Mouse (Mus musculus): Measurements from ENCODE around the gene Mpp5. TPM values are rescaled to one million over a fixed set of nuclear protein-coding genes. Genes with fewer than 3 reads are reported as not detected.

The Mpp5 gene
- polyA plus RNA-seq, 1 experiment, result 4.0 TPM

DNA sequence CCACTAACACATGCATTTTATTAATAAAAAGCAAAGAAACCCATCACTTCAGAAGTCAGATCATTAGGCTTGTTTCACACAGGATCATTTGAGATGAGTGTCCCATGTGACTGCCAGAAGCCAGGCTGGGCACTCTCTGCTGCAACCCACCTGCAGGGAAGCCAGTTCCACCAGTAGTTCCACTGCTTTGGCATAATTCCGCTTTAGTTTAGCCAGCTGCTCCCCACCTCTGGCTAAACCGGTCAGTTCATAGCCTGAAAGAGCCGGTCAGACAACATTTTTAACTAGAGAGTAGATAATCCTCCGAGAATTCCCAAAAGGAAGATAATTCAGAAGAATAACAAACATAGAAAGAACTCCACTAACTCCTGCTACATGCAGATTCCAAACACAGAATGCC lies 99.5 kb downstream of the Mpp5 start:
- no peaks in the 10 kb centered on the region for H3K27me3 ChIP-seq (ENCODE audit: control insufficient read depth, insufficient read depth, insufficient read length)
- TF ChIP-seq CEBPB (IDR thresholded peaks at IDR 0.05; ENCODE audit: insufficient read depth, poor library complexity, severe bottlenecking) (no peak), MAX (IDR thresholded peaks at IDR 0.05; ENCODE audit: low read depth) (no peak), USF1 (IDR thresholded peaks at IDR 0.05; ENCODE audit: low read depth) (no peak), TCF12 (IDR thresholded peaks at IDR 0.05; ENCODE audit: insufficient read depth, poor library complexity, severe bottlenecking) (no peak), E2F4 (IDR thresholded peaks at IDR 0.05; ENCODE audit: insufficient read depth) (no peak), MYOD1 (IDR thresholded peaks at IDR 0.05; ENCODE audit: control insufficient read depth in 1 of 3, insufficient read length in 2 of 3, low read depth in 2 of 3) (no peak), MYOG (IDR thresholded peaks at IDR 0.05; ENCODE audit: control insufficient read depth in 1 of 3, insufficient read depth in 1 of 3, insufficient read length in 2 of 3, low read depth in 2 of 3) (no peak), TCF3 (IDR thresholded peaks at IDR 0.05; ENCODE audit: insufficient read length, low read depth) (no peak), POLR2AphosphoS2 (IDR thresholded peaks at IDR 0.05; ENCODE audit: insufficient read length, low read depth) (no peak), SRF (IDR thresholded peaks at IDR 0.05; ENCODE audit: control insufficient read depth, insufficient read length, low read depth) (no peak)
- no peak overlapping the region for H3ac ChIP-seq (ENCODE audit: control insufficient read depth, insufficient read length)
- no peak overlapping the region for H3K4me3 ChIP-seq
- H3K79me2 ChIP-seq (ENCODE audit: control insufficient read depth, insufficient read depth), result no peaks in the 10 kb centered on the region
- H3K36me3 ChIP-seq (ENCODE audit: control insufficient read depth, insufficient read depth), result peaks cover 51% of the 10 kb centered on the region
- no peak overlapping the region for H3K4me2 ChIP-seq (ENCODE audit: low read depth)

DNA sequence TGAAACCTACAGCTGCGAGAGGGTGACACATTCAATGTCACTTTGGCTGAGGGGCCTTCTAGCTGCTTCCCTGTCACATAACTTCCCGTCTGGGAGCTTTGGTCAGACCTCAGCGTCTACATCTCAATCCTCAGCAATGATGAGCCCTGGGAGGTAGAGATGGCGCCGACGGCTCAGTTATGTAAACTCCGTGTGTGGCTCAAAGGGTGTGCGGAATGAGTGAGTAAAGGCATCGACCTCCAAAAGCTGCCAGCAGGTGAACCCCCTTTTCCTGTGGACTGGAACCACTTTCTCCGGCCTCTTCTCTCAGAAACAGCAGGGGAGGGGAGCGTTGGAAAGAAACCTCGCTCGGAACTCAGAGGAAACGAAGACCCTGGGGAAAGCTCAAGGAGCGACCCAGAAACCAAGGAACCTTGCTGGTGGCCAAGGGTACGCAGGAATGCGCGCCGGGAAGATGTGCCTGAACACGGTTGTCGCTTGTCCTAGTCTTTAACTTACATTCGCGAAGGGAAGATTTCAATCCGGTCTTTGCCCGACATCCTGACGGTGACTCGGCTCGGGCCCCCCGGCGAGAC lies 112.3 kb downstream of the Mpp5 start:
- H3K36me3 ChIP-seq (ENCODE audit: control insufficient read depth, insufficient read depth), result peaks cover 8% of the 10 kb centered on the region
- peak overlapping the region; percentile 95 for H3K4me3 ChIP-seq
- no peaks in the 10 kb centered on the region for H3K27me3 ChIP-seq (ENCODE audit: control insufficient read depth, insufficient read depth, insufficient read length)
- TF ChIP-seq SRF (IDR thresholded peaks at IDR 0.05; ENCODE audit: control insufficient read depth, insufficient read length, low read depth) (no peak), MYOG (IDR thresholded peaks at IDR 0.05; ENCODE audit: control insufficient read depth in 1 of 3, insufficient read depth in 1 of 3, insufficient read length in 2 of 3, low read depth in 2 of 3) (no peak), TCF3 (IDR thresholded peaks at IDR 0.05; ENCODE audit: insufficient read length, low read depth) (no peak), REST (IDR thresholded peaks at IDR 0.05; ENCODE audit: insufficient read depth, insufficient read length) (no peak), CEBPB (IDR thresholded peaks at IDR 0.05; ENCODE audit: insufficient read depth, poor library complexity, severe bottlenecking) (no peak), TCF12 (IDR thresholded peaks at IDR 0.05; ENCODE audit: insufficient read depth, poor library complexity, severe bottlenecking) (no peak), MAX (IDR thresholded peaks at IDR 0.05; ENCODE audit: low read depth) (no peak), USF1 (IDR thresholded peaks at IDR 0.05; ENCODE audit: low read depth) (no peak), POLR2AphosphoS2 (IDR thresholded peaks at IDR 0.05; ENCODE audit: insufficient read length, low read depth) (no peak), MYOD1 (IDR thresholded peaks at IDR 0.05; ENCODE audit: control insufficient read depth in 1 of 3, insufficient read length in 2 of 3, low read depth in 2 of 3) (no peak), POLR2A (IDR thresholded peaks at IDR 0.05; ENCODE audit: insufficient read length, low read depth) (no peak), E2F4 (IDR thresholded peaks at IDR 0.05; ENCODE audit: insufficient read depth) (no peak)
- peaks cover 78% of the 10 kb centered on the region for H3K79me2 ChIP-seq (ENCODE audit: control insufficient read depth, insufficient read depth)
- H3K4me2 ChIP-seq (ENCODE audit: low read depth), result peak overlapping the region; percentile 97
- peak overlapping the region; percentile 33 for H3ac ChIP-seq (ENCODE audit: control insufficient read depth, insufficient read length)

DNA sequence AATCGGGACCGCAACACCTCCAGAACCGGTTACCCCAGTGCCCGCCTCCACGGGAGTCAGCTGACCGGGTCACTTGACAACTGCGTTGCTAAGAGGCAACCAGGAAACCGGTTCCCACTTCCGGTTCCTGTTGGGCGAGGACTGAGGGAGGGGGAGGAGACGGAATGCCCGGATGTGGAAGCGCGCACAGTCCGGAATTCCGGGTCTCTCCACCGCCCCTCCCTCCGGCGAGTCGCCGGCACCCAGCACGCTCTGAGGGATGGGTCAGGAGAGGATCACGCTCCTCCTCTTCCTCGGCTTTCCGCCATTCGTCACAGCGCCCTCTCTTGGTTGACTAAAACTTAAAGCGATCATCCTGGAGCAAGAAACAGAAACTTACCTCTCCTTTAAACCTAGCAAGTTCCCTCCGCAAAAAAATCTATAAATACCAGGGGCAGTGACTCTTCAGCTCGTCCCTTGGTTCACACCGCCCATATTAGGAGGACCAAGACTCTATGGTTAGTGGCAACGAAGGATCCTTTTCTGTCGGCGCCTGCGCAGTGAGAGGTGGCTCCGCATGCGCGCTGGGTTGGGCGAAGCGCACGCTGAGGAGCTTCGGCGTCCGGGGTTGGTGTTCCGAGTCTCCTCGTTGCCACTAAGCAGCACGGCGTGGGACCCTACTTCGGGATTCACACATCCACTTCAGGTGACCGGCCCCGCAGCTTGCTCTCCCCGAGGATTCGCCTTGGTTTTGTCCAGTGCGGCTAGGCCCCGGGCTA lies 113.0 kb downstream of the Mpp5 start, which contains the start of the genes Atp6v1d and Eif2s1:
Gene Atp6v1d, minus strand, starts transcription at position 143 of the 758 bp plus-strand sequence.
Gene Eif2s1, plus strand, starts transcription at position 324 of the 758 bp plus-strand sequence.
- Histone ChIP-seq H3K36me3 (ENCODE audit: control insufficient read depth, insufficient read depth) (peaks cover 8% of the 10 kb centered on the region), H3K4me2 (ENCODE audit: low read depth) (peak within 1 kb of the TSS; percentile 97), H3K79me2 (ENCODE audit: control insufficient read depth, insufficient read depth) (peaks cover 85% of the 10 kb centered on the region), H3ac (ENCODE audit: control insufficient read depth, insufficient read length) (peak within 1 kb of the TSS; percentile 33), H3K4me3 (peak within 1 kb of the TSS; percentile 95), H3K27me3 (ENCODE audit: control insufficient read depth, insufficient read depth, insufficient read length) (no peaks in the 10 kb centered on the region)
- TF ChIP-seq REST (IDR thresholded peaks at IDR 0.05; ENCODE audit: insufficient read depth, insufficient read length), result no peak
- peak; percentile 97 for TF ChIP-seq USF1 (IDR thresholded peaks at IDR 0.05; ENCODE audit: low read depth)
- no peak for TF ChIP-seq TCF3 (IDR thresholded peaks at IDR 0.05; ENCODE audit: insufficient read length, low read depth)
- peak; percentile 97 for TF ChIP-seq POLR2AphosphoS2 (IDR thresholded peaks at IDR 0.05; ENCODE audit: insufficient read length, low read depth)
- no peak for TF ChIP-seq E2F4 (IDR thresholded peaks at IDR 0.05; ENCODE audit: insufficient read depth)
- TF ChIP-seq MYOD1 (IDR thresholded peaks at IDR 0.05; ENCODE audit: control insufficient read depth in 1 of 3, insufficient read length in 2 of 3, low read depth in 2 of 3), result no peak
- peak in 1 of 3 experiments; percentile 19 for TF ChIP-seq MYOG (IDR thresholded peaks at IDR 0.05; ENCODE audit: control insufficient read depth in 1 of 3, insufficient read depth in 1 of 3, insufficient read length in 2 of 3, low read depth in 2 of 3)
- no peak for TF ChIP-seq CEBPB (IDR thresholded peaks at IDR 0.05; ENCODE audit: insufficient read depth, poor library complexity, severe bottlenecking)
- TF ChIP-seq MAX (IDR thresholded peaks at IDR 0.05; ENCODE audit: low read depth), result no peak
- TF ChIP-seq TCF12 (IDR thresholded peaks at IDR 0.05; ENCODE audit: insufficient read depth, poor library complexity, severe bottlenecking), result no peak
- peak; percentile 96 for TF ChIP-seq POLR2A (IDR thresholded peaks at IDR 0.05; ENCODE audit: insufficient read length, low read depth)
- TF ChIP-seq SRF (IDR thresholded peaks at IDR 0.05; ENCODE audit: control insufficient read depth, insufficient read length, low read depth), result no peak

DNA sequence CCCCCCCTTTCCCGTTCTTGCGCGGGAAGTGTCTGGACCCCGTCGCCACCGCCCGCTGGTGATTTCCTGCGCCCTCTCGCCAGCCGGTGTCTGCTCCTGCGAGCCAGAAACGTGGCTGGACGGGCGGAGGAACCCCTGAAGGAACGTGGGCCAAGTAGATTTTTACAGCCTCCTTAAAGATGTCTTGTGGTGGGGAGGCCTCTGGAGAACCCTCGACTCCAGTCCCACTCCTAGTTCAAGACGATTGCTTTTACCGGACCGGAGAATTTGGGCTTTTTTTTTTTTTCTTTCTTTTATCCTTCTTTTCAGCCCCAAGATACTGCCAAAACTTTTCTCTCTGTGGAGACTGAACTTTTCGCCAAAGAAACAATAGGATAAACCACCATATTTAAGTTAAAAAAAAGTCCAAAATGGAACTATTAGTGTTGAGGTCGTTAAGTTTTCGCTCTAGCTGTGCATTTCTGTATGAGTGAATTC lies 113.6 kb downstream of the Mpp5 start:
- TF ChIP-seq E2F4 (IDR thresholded peaks at IDR 0.05; ENCODE audit: insufficient read depth), result peak; percentile 12
- TF ChIP-seq MYOG (IDR thresholded peaks at IDR 0.05; ENCODE audit: control insufficient read depth in 1 of 3, insufficient read depth in 1 of 3, insufficient read length in 2 of 3, low read depth in 2 of 3), result no peak
- Histone ChIP-seq H3K27me3 (ENCODE audit: control insufficient read depth, insufficient read depth, insufficient read length) (no peaks in the 10 kb centered on the region), H3ac (ENCODE audit: control insufficient read depth, insufficient read length) (peak overlapping the region; percentile 33), H3K4me2 (ENCODE audit: low read depth) (peak overlapping the region; percentile 90), H3K79me2 (ENCODE audit: control insufficient read depth, insufficient read depth) (peaks cover 90% of the 10 kb centered on the region), H3K36me3 (ENCODE audit: control insufficient read depth, insufficient read depth) (peaks cover 5% of the 10 kb centered on the region), H3K4me3 (peak overlapping the region; percentile 95)

Data from myocyte (in vitro differentiated cells).